Mouse (Mus musculus) CD8-positive naive resting alpha-beta T cell, adult 57 days (primary cell): ENCODE results near the gene Pkm. TPM values are rescaled to one million over a fixed set of nuclear protein-coding genes. Genes with fewer than 3 reads are reported as not detected.

Source experiments
- total RNA-seq: library from RNA; stranded (reverse); gene quantifications from one replicate; pipeline ENCODE4 v1.2.4, GENCODE M21; 2023

The Pkm gene
- total RNA-seq = 299 TPM

DNA sequence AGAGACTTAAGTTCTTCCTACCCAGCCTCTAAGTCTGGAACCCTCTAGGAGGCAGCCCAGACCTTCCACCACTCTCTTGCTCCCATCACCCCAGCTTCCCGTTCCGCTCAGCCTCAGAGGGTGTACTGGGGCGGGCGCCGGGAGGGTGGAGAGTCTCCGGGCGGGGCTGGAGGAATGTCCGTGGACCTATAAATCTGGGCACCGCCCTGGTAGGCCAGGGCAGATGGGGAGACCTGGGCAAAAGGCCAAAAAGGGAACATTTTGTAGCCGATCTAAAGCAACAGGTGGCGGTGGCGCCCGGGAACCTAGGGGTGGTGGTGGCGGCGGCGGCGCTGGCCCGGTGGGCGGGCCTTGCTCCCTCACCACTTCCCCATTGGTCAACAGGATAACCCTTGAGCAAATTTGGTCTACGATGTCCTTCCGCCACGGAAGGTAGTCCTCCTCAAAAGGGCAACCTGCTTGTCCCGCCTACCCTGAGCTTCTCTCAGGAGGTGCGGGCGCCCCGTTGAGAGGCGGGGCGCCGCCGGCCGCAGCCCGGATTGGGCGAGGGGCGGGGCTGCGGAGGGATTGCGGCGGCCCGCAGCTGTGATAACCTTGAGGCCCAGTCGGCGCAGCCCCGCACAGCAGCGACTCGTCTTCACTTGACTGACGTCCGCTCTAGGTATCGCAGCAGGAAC lies at the start of gene Pkm:
Gene Pkm (plus strand): TSS at position 411 of the 677 bp plus-strand sequence.

DNA sequence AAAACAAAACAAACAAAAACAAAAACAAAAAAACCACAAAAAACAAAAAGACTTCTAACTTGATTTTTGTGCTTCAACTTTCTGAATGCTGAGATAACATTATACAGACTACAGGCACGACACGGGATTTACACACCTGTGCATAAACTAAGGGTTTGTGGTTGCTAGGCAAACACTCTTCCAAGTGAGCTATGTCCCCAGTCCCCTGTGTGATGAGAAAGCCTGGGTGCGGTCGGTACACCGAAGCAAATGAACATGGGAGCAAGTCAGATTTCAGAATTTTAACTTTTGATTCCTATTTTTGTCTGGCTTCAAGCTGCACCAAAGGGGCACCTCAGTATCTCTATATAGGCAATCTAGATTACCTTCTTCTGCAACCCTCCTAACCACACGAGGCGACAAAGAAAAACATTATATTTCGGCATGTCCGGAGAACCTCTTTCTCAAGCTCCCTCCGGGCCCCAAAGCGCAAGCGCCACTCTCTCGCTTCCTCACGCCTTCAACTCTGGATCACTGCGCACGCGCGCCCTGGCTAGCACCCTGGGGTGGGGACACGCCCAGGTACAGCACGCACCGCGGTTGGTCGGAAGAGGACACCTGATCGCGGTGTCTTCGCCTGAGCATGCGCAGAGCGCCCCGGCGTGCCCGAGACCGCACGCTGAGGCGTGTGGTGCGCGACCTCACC lies 39.4 kb upstream of the Pkm start, which contains the start of gene Parp6:
Gene Parp6 (plus strand): TSS at position 663 of the 685 bp plus-strand sequence.

GRCm38 (mm10) chr9:59679678-59680533 lies 23.7 kb downstream of the Pkm start, which contains the start of gene Gramd2:
Gramd2 (plus strand) TSS chr9:59680144.

Other genes starting within 250 kb of the Pkm start
- 159 TPM for gene Arih1, start 169.8 kb upstream of the Pkm start, total RNA-seq
- gene Hexa, start 116.8 kb upstream of the Pkm start, total RNA-seq = 41.8 TPM
- 1.1 TPM for gene Tmem202, start 116.5 kb upstream of the Pkm start, total RNA-seq
- gene Celf6, start 78.5 kb upstream of the Pkm start, total RNA-seq = not detected
- gene Parp6, start 39.1 kb upstream of the Pkm start, total RNA-seq = 65.7 TPM
- not detected for gene Gramd2, start 23.8 kb downstream of the Pkm start, total RNA-seq
- gene Senp8, start 94.3 kb downstream of the Pkm start, total RNA-seq = 2.8 TPM
- gene Myo9a, start 94.5 kb downstream of the Pkm start, total RNA-seq = 18.2 TPM